Mouse (Mus musculus) thymus, postnatal 4 days (tissue): ENCODE results near the gene Tmem45b.

Source experiments
- DNase-seq: peaks from one replicate; pipeline ENCODE4 v3.0.0; 2021

The Tmem45b gene

DNA sequence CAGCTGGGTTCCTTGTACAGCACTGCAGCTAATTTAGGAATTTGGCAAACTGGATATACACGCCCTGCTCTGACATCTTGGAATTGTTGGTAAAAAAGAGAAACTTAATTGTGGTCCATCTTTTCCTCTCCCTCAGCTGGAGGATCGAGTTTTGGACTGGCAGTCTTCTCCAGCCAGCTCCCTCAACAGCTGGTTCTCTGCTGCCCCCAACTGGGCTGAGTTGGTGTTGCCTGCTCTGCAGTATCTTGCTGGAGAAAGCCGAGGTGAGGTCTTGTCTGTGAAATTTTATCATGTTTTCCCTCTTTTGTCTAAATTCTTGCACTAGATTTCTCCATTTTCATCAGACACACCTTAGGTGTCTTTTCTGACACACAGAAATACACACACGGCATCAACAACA lies 63.8 kb downstream of the Tmem45b start:
- peak; percentile 88 for DNase-seq

DNA sequence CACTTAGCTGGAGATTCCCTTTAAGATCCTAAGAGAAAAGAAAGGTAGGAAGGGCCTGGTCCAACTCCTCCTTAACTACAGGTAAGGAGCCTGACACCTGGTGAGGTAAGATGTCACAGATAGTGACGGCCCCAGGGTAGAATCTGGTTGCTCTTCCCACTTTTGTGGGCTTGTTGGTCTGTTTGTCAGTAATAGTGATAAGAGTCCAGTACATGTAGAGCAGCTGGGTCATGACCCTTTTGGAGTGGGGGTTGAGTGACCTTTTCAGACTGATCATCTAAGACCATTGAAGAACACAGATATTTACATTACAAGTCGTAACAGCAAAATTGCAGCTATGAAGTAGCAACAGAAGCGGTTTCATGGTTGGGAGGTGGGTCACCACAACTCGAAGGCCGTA lies 77.1 kb downstream of the Tmem45b start:
- no peak for DNase-seq

DNA sequence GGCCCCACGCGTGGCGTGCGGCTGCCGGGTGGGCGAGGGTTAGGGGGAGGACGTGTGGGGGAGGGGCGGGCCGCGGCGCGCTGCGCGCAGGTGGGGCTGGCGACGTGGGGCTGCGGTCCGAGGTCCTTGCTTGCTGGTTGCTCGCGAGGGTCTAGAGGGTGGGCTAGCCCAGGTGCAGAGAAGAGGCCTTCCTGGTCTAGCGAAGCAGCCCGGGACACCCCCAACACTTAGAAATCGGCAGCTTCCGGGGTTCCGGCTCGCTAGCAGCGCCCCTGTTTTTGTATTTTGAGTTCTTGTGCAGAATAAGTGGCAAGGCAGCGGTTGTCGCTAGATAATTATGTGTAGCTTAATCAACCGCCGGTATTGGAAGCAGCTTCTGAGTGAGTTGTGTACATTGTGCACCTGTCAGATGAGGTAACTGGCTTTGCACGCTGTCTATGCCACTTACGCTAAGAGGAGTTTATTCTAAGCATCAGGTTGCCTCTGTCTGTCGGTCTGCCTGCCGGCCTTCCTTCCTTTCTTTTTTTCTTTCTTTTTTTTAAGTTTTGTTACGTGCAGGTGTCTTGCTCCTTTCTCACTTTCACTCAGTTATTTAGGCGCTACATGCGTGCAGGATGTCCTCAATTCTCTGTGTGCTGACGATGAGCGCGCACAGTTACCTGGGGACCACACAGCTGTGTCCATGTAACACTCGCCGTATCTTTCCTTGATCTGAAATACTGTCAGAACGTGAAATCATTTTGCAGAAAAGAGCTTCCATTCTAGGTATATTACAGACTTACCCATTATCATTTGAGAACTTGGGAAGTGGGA lies 77.7 kb downstream of the Tmem45b start:
- DNase-seq, result peak; percentile 26

DNA sequence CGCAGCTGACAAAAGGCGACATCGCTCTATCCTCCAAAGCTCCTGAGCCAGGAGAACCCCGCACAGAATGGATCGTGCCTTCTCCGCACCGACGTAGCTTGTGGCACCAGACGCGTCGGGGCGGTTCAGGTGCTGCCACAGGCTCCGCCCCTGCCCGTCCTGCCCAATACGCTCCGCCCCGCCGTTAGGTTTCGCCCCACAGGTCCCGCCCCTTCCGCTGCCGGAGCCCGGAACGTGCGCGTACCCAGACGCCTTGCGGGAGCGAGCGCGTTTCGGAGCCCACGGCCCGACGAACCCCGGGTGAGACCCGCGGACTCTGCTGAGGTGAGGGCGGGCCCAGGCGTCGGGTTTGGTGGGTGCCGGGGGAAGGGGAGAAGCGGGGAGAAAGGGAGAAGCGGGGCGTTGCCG lies 78.3 kb downstream of the Tmem45b start, which contains the start of gene Nfrkb:
Gene Nfrkb, plus strand, starts transcription at position 246 of the 408 bp plus-strand sequence.
- DNase-seq, result peak; percentile 99

DNA sequence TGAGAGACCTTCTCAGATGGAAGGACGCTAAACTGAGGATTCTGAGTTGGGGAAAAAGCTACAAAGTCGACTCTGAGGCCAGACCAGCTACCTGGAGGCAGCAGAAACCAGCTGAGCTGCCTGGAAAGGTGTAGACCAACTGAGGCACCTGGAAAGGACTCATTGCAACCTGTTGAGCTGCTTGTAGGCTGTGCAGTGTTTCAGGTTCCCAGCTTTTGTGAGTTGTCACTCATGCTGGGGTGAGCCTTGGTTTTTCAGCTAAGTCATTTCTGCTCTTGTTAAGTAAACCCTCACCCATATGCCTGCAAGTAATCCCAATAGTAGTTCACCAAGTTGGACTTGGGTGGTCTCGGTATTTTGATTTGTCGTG lies 78.8 kb downstream of the Tmem45b start:
- peak; percentile 23 for DNase-seq

DNA sequence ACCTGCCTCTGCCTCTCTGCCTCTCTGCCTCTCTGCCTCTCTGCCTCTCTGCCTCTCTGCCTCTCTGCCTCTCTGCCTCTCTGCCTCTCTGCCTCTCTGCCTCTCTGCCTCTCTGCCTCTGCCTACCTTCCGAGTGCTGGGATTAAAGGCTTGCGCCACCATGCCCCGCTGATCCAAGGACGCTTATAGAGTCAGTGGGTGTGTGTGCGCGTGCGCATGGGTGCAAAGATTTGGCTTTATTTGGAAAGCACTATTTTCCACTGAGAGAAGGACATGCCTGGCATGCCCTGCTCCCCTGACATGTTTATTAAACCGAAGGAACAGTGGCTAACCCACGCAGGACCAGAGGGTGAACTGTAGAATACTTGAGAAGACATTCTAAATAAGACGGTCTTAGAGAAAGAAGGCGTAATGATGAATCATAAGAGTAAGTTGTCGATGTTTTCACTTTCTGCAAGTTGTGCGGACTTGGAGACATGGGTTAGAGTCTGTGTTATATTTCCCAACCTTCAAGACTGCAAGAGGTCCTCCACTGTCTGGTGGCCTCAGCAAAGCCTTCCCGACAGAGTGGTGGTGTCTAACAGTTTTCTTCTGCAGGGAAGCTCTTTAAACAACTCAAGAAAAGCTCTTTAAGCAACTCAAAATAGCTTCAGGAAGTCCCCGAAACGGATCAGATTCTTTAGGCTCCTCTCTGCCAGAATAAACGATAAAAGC lies 79.3 kb downstream of the Tmem45b start:
- DNase-seq, result no peak

DNA sequence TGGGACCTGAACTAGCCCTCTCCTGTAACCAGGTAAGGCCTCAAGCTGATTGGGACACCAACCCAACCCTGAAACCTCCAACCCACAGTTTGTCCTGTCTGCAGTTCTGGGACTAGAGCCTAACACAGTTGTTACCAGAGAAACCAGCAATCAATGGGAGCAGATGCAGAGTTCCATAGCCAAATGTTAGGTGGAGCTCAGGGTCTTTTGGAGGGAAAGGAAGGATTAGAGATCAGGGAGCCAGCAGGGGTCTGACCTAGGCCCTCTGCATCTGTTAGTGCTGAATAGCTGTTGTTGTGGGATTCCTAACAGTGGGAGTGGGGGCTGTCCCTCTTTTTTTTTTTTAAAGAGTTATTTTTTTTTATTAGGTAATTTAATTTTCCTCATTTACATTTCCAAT lies 87.6 kb downstream of the Tmem45b start:
- no peak for DNase-seq
